Mouse (Mus musculus) 3T3-L1 (cell line): ENCODE measurements around the gene Iqcc.
A peak's percentile ranks its signal among the peaks of the same experiment; 100 is the strongest.

Experiments used
- DNase-seq: peaks from one replicate; pipeline ENCODE4 v3.0.0-alpha.2; 2015; ENCODE audit warnings: low read depth, low spot score

Gene Iqcc

DNA sequence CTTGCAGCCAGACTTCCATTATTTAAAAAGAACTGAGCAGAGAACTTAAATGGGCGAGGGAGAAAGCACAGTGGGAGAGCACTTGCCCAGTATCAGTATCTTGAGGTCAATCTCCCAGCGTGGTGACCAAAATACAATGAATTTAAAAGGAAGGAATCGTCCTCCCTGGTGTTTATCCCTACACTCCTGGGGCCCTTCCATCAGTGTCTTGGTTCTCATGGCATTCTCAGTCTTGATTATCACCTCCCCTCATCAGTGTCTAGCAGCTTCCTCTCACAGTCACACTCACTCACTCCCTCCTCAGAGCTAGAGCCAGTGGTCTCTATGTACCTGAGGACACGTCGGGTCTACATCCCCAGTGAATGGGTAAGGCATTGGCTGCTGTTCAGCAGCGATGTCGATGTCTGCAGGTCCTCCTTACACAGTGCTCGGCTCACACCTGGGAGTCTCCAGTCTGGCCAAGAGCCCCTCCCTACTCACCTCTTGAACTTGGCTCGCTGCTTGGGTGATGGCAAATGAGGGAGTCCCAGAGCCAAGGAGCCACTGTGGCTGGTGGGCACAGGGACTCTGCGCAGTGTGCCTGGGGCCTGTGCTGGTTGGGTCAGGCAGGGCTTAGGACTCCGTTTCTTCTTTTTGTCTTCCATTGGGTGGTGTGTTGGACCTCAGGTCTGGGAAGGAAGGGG lies 3.4 kb upstream of the Iqcc start:
- no peak for DNase-seq

- DNase-seq: no peak
Measured at GRCm38 (mm10) chr4:129621283-129621841, 2.5 kb upstream of the Iqcc start.

DNA sequence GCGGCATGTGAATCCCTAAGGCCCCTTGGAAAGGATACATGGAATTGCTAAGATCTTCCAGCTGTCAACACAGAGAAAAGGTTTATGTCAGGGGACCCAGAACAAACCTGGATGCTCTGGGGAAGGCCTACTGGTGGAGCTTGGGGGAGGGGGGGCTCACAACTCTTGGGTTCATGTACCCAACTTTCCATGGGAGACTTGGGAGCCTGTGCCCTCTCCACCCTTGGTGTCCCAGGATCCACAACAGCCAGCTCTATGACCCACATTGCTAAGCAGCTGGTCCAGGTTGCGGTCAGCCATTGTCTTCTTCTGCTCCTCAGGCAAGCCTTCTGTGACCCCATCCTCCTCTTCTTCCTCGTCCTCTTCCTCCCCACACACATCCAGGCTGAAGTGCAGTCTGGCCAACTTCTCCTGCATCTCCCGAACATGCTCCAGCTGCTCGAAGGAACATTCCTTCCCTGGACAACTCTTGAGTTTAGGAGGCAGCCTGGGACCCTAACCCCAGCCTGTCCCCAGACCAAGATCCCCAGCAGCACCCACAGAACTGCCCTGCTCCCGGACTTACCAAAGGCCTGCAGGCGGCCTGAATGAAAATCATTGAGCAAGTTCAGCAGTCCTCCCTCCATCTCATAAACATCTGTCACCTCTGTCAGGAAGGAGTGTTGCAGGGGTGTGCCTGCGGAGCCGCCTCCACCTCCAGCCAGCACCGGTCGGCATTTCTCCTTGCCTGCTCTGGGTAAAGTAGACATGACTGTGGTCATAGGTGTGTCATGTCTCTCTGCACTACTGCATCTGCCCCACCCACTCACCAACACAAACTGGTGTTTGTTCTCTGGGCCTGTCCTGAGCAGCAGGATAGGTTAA lies 1.8 kb upstream of the Iqcc start:
- DNase-seq: no peak

- DNase-seq: no peak
Measured at GRCm38 (mm10) chr4:129618031-129618430, 868 bp downstream of the Iqcc start.

DNA sequence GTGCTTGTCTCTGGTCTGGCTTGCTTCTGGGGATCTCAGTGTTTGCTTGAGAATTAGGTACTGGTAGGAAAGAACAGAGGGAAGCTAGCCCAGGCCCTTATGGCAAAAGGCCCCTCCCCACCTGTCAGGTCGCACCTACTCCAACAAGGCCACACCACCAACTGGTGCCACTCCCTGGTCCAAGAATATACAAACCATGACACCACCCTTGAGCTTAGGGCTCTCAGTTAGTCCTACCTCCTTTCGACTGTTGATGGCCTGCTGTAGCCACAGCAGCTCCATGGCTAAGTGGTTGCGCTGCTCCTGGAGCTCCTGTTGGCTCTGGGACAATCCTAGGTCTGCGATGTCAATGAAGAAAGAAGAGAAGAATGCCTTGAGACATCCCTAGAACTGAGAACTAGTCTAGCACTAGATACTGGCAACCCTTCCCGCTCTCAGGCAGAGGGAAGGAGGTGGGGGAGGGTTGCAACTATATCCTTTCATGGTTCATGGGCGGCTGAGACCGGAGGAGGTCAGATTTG lies 1.7 kb downstream of the Iqcc start:
- DNase-seq: no peak

DNA sequence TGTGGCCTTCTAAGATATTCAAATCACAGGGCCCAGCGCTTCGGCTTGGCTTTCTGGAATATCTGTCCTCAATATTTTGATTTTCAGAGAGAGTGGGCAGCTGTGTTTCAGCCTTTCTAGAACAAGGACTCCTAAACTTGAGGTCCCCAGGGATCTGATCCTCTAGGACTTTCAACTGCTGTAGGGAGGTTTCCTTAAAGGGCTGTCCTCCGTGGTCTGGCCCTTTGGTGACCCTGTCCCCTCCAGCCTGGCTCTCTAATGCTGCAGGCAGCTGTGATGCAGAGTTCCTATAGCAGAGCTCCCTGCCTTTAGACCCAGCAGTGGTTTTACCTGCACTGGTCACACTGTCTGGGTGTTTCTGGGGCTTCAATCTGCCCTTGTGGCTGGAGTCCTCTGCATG lies 2.3 kb downstream of the Iqcc start:
- DNase-seq: no peak

- DNase-seq: no peak
Measured at GRCm38 (mm10) chr4:129615801-129616290, 3.1 kb downstream of the Iqcc start.

GRCm38 (mm10) chr4:129614093-129614492 lies 4.8 kb downstream of the Iqcc start, which contains the start of gene Dcdc2b:
Gene Dcdc2b, minus strand, starts transcription at chr4:129614257.
- DNase-seq: no peak

DNA sequence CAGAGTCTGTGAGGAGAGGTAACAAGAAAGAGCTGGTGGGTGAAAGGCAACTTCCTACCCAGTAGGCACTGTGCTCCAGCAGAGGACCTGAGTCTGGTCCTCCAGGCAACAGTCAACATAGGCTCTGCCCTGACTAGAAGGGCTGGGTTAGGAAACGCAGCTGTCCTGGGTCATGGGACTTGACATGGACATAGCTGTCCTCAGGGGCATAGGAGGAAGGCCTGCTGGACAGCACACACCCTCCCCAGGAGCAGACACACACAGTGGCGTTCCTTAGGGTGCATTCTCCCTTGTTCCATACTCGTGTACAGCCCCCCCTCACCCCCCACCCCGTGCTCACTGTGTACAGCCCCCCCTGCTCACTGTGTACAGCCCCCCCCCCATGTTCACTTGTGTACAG lies 8.4 kb downstream of the Iqcc start:
- no peak for DNase-seq

DNA sequence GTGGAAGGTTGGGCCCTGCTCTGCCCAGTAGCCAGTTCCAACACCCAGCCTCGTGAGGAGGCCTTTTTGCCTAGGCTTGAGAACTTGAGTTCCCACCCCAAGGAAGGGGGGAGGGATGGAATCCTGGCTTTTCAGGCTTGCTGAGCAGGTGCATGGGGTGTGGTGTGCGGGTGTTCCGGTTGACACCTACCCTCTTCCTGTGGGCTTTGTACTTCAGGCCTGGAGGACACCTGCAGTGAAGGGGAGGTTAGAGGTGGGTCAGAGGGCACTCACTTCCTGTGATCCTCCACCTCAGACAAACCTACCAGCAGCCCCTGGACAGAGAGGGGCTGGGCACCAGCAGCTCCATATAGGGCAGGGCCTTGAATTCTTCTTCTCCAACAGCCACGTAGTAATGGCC lies 8.9 kb downstream of the Iqcc start:
- DNase-seq: no peak

- DNase-seq: no peak
Measured at GRCm38 (mm10) chr4:129609139-129609631, 9.7 kb downstream of the Iqcc start.

GRCm38 (mm10) chr4:129608426-129609025 lies 10.4 kb downstream of the Iqcc start:
- peak; percentile 91 for DNase-seq

DNA sequence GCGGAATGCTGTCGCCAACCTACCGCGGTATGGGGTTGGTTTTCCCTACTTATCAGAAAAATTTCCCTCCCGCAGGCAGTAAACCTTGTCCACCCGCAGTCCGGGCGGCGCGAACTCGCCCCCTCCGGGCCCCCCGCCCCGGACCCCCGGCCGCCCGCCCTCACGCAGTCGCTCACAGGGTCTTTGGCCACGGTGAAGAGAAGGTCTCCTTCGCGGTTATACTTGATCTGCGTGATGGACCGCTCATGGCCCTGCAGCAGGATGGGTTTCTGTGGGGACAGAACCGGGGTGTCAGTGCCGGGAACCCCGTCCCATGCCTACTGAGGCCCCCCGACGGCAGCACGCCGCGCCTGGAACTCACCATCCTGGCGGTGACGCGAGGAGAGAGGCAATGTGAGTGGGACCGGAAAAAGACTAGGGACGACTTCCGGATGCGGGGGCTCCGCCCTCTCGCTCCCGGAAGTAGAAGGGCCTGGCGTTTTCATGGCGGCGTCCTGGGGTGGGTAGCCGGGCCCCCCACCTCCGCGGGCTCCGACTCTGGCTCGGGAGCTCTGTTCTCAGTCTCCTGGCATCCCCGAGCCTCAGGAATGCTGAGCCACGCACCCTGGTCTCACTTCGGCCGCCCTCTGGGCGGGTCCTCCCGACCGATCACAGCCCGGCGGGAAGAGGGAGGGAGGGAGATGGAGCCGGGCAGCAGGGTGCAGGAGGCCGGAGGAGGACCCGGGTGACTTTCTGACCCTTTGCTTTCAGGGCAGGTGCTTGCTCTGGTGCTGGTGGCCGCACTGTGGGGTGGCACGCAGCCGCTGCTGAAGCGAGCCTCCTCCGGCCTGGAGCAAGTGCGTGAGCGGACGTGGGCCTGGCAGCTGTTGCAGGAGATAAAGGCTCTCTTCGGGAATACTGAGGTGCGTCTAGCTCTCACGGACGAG lies 18.4 kb downstream of the Iqcc start, which contains the start of the genes Eif3i and Tmem234:
Eif3i (minus strand) TSS at position 416 of the 926 bp plus-strand sequence.
Tmem234 (plus strand) TSS at position 436 of the 926 bp plus-strand sequence.
- peak; percentile 82 for DNase-seq

GRCm38 (mm10) chr4:129588865-129589264 lies 30.0 kb downstream of the Iqcc start:
- no peak for DNase-seq

- no peak for DNase-seq
Measured at GRCm38 (mm10) chr4:129586943-129587342, 32.0 kb downstream of the Iqcc start.

DNA sequence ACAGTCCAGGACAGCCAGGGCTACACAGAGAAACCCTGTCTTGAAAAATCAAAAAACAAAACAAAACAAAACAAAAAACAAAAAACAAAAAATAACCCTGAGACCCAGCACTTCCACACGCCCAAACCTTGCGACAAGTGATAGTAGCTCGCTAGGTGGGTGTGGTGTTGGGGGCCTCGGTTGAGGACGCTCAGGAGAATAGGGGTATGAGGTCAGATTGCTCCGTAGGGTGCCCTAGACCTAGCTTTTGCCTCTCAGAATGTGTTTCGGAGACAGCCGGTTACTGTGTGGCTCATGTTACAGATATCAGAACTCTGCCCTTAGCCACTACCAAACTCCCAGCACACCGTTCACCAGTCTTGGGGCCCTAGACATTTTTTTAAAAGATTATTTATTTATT lies 33.1 kb downstream of the Iqcc start:
- DNase-seq: no peak

DNA sequence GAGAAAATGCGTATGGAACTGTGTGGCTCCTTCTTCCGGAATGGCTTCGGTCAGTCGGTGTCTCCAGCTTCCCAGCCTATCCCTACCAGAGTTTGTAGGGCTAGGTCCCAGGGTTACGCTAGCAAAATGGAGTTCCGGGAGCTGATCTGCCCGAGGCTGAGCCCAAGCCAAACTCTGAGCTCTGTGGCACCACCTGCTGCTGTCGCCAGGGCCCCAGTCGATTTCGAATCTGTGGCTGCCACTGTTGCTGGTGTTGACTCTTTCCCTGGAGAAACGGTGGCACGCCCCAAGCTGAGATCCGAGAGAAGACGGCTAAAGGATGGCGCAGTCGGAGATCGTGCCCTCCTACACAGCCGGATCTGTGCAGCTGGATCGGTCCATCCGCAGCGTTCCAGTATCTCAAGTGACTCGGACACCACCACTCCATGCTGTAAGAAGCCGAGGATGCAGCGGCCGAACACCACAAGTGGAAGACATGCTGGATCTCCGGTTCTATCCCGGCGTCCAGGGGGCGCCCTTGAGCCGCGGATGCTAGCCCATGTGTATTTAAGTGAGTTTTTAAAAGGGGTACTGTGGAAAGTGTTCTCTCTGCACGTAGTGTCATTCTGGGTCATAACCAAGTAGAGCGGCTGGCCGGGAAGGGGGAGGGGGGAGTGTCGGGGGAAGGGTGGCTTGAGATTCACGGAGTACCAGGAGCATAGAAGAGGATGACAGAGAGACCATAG lies 33.9 kb downstream of the Iqcc start:
- peak; percentile 47 for DNase-seq

- no peak for DNase-seq
Measured at GRCm38 (mm10) chr4:129584370-129584769, 34.5 kb downstream of the Iqcc start.

DNA sequence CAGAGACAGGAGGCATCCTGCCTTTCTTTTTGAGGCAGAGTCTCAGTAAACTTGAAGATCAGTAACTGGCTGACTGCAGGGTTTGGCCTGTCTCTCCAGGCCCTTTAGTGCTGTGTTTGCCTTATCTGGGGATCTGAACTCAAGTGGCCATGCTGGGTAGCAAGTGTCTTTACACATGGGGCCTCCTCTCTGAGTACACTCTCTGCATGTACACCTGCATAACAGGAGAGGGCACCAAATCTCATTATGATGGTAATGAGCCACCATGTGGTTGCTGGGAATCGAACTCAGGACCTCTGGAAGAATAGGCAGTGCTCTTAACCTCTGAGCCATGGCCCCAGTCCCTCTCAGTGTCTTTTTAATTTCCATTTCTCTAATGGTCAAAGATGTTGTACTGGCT lies 36.6 kb downstream of the Iqcc start:
- DNase-seq: no peak

GRCm38 (mm10) chr4:129580347-129580746 lies 38.6 kb downstream of the Iqcc start:
- DNase-seq: no peak
